Mouse (Mus musculus) midbrain, embryonic 14.5 days (tissue): Measurements from ENCODE around the gene Csnk1d. TPM values are rescaled to one million over a fixed set of nuclear protein-coding genes. Genes with fewer than 3 reads are reported as not detected.

Experiments used
- ATAC-seq: fragments of 200-750 bp; cut with Nextera tagmentation; 2 replicates; pipeline ENCODE4 v1.8.0; 2017; ENCODE audit warnings: moderate number of reproducible peaks, moderate library complexity; ENCODE audit not compliant: low FRiP score, low TSS enrichment
- DNase-seq: peaks from one replicate; pipeline ENCODE4 v3.0.0-alpha.2; 2015
- H3K27ac ChIP-seq: fragments of 300-500 bp; sonication (generic); replicated peaks from 2 replicates; pipeline ENCODE4 v1.5.1; 2014; ENCODE audit warnings: mild to moderate bottlenecking, low read depth, low read length, moderate library complexity
- H3K27me3 ChIP-seq: fragments of 300-500 bp; sonication (generic); 2 replicates; pipeline ENCODE4 v1.6.1; 2014; ENCODE audit warnings: low read length, control low read depth, mixed read lengths; ENCODE audit not compliant: control insufficient read depth, insufficient read depth
- H3K36me3 ChIP-seq: fragments of 300-500 bp; sonication (generic); 2 replicates; pipeline ENCODE4 v1.6.1; 2014; ENCODE audit warnings: low read length, control low read depth; ENCODE audit not compliant: control insufficient read depth, insufficient read depth
- H3K4me1 ChIP-seq: fragments of 300-500 bp; sonication (generic); 2 replicates; pipeline ENCODE4 v1.6.1; 2014; ENCODE audit warnings: mild to moderate bottlenecking, antibody characterized with exemption, low read length, control low read depth; ENCODE audit not compliant: control insufficient read depth, insufficient read depth
- H3K4me2 ChIP-seq: fragments of 300-500 bp; sonication (generic); 2 replicates; pipeline ENCODE4 v1.6.1; 2014; ENCODE audit warnings: mild to moderate bottlenecking, low read length, moderate library complexity
- H3K4me3 ChIP-seq: fragments of 300-500 bp; sonication (generic); replicated peaks from 2 replicates; pipeline ENCODE4 v1.5.1; 2014; ENCODE audit warnings: low read depth, low read length
- H3K9ac ChIP-seq: fragments of 300-500 bp; sonication (generic); replicated peaks from 2 replicates; pipeline ENCODE4 v1.6.1; 2014; ENCODE audit warnings: mild to moderate bottlenecking, low read length, moderate library complexity
- H3K9me3 ChIP-seq: fragments of 300-500 bp; sonication (generic); 2 replicates; pipeline ENCODE4 v1.6.1; 2016; ENCODE audit warnings: low read length, control low read depth, mixed read lengths; ENCODE audit not compliant: control insufficient read depth
- WGBS: fragments of 180-500 bp; shearing (Covaris S2); extraction: QIAGEN DNeasy Blood & Tissue Kit; methylation state at CpG from one replicate; pipeline ENCODE4 v1.1.7; 2014; 5-methylcytosine and 5-hydroxymethylcytosine counted together
- polyA plus RNA-seq: library from polyadenylated mRNA; unstranded; fragments of >200 nt; fragmentation: Nextera tagmentation; extraction: Ambion mirVana; gene quantifications from 2 replicates; pipeline ENCODE4 v1.2.1, GENCODE M21; 2014

Csnk1d gene
- 81.5 and 85.8 TPM in 2 replicates for polyA plus RNA-seq

DNA sequence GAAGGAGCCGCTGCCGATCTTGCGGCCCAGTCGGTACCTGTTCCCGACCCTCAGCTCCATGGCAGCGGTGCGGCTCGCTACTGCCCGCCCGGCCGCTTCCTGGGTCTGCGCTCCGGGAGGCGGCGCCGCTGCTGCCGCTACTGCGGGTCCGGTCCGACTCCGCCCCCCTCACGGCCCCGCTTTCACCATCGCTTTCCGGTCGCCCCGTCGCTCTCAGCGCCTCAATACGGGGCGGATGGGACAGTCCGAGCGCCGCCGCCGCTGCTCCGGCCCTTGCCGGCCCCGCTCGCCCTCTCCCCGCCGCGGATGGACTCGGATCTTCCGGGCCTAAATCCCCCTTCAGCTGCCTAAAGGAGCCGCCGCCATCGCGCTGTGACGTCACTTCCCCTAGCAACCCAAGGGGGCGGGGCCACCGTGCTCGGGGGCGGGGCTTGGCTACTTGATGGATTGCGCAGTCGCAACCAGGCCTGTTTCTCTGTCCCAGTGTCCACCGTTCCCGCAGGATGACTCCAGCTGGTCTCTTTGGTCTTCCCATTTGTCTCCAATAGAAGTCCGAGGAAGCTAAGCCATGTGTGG is at the start of gene Csnk1d:
Gene Csnk1d, minus strand, starts transcription at position 380 of the 576 bp plus-strand sequence.
- Histone ChIP-seq H3K4me3 (peak within 1 kb of the TSS; percentile 100), H3K9me3 (no peaks in the 10 kb centered on the region), H3K9ac (peak within 1 kb of the TSS; percentile 100), H3K27me3 (no peaks in the 10 kb centered on the region), H3K36me3 (peaks cover 8% of the 10 kb centered on the region; the same call in 1 of the 2 replicates), H3K27ac (peak within 1 kb of the TSS; percentile 99), H3K4me1 (peaks cover 40% of the 10 kb centered on the region), H3K4me2 (peak within 1 kb of the TSS; percentile 72)
- DNase-seq (peak; percentile 99), ATAC-seq (peak; percentile 92)
- WGBS, result under 1% methylated on average over 54 of the region's 59 CpGs

DNA sequence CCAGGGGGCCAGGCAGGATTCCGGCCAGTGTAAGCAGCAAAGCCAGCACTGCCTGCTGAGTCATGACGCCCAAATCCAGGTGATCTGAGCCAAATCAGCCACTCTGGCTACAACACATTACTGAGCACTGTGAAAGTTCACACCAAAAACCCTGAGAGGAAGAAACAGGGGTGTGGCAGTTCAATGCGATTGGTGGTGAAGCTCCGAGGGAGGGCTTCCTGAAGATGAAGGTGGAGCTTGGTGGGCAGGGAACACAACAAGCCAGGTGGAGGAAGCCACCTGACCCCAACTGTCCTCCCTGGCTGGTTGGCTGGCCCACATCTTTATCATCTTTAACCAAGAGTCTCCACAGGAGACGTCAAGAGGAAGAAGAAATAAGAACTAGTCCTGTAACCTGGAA is 48.2 kb upstream of the Csnk1d start, which contains the start of gene Cd7:
Gene Cd7, minus strand, starts transcription at position 117 of the 400 bp plus-strand sequence.
- no peak within 1 kb of the TSS for H3K4me3 ChIP-seq
- no peak for DNase-seq

DNA sequence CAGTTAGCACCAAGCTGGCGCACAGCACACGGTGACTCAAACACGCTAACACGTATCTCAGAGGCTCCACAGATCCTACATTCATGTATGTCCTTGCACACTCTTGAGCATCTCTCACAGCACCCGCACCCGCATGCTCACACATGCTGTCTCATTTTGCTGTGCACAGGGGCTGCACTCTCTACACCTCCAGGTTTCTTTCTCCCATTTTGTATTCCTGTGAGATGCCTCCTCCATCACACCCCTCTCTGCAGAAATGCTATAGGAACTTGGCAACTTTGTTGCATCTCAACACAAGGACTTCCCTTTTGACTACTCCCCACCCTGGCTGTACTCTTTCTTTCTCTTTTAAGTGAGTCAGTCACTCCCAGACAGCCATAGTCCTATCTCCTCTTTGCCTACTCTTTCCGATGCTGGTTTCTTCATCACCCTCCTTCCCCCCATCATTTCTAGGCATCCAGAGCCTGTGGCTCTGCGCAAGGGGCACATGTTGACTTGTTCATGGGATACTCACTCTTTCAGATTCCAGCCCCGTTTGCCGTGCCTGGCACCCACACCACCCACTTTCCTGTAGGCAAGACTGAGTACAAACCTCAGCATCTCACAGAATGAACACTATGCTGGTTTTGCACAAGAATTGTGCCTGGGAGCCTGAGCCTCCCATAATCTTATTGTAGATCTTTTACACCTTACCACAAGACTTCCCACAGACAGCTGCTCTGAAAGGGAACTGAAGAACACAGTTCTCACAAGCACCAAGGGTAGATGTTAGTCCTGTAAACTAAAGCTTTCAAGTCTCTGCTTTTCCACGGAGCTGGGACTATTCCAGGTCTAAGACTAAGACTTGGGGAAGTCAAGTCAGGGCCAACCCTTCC is 47.5 kb upstream of the Csnk1d start:
- Histone ChIP-seq H3K4me3 (no peak overlapping the region), H3K27ac (no peak overlapping the region), H3K9ac (no peak overlapping the region), H3K9me3 (no peaks in the 10 kb centered on the region), H3K27me3 (no peaks in the 10 kb centered on the region), H3K4me1 (no peaks in the 10 kb centered on the region), H3K4me2 (no peak overlapping the region), H3K36me3 (no peaks in the 10 kb centered on the region)
- DNase-seq (no peak), ATAC-seq (no peak)
- 91% methylated on average over 11 of the region's 11 CpGs for WGBS

More for the DNA sequence above, 48.2 kb upstream of the Csnk1d start, which contains the start of gene Cd7:
- Histone ChIP-seq H3K9me3 (no peaks in the 10 kb centered on the region), H3K4me1 (no peaks in the 10 kb centered on the region), H3K27ac (no peak within 1 kb of the TSS), H3K36me3 (no peaks in the 10 kb centered on the region), H3K27me3 (no peaks in the 10 kb centered on the region), H3K4me2 (no peak within 1 kb of the TSS), H3K9ac (no peak within 1 kb of the TSS)
- WGBS, result 81% methylated on average over 5 of the region's 5 CpGs
- ATAC-seq, result no peak

DNA sequence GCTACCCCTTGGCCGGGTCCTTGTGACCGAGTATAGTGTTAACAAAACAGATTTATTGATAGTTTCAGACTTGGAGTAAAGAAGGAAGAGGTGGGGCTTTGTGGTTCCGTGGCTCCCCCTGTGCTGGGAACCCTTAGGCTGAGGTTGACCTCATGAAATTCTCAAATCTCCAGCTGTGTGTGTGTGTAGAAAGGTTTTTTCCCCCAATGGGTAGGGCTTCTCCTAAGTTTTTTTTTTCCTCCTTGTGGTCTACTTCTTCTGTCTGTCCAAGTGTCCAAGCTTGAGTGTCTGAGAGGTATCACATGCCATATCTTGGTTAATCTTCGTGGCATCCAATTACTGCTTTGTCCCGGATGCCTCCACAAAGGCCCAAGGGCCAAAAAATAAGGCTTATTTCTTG is 42.0 kb upstream of the Csnk1d start:
- Histone ChIP-seq H3K4me2 (no peak overlapping the region), H3K4me3 (no peak overlapping the region), H3K9ac (no peak overlapping the region), H3K27me3 (no peaks in the 10 kb centered on the region), H3K36me3 (no peaks in the 10 kb centered on the region), H3K4me1 (no peaks in the 10 kb centered on the region), H3K9me3 (no peaks in the 10 kb centered on the region), H3K27ac (no peak overlapping the region)
- DNase-seq (no peak), ATAC-seq (no peak)
- WGBS, result 90% methylated on average over 5 of the region's 5 CpGs

DNA sequence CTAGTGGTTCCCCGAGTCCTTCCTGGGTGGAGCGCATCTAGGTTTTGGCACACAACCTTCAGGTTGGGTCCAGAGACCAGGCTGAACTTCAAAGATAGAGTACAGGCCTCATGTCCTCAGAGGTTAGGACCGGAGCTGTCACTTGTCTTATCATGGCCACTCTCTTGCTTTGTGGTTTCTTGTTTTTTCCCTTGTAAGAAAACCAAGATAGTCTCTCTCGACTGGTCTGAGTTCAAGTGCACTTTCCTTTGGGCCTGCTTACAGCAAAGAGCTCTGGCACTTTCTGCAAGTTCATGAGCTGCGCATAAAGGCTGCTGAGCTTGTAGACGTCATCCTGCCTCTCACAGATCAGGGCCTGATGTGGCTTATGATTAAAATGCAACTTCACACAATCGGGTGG is 36.1 kb upstream of the Csnk1d start:
- 90% methylated on average over 7 of the region's 7 CpGs for WGBS
- DNase-seq (no peak), ATAC-seq (no peak)

DNA sequence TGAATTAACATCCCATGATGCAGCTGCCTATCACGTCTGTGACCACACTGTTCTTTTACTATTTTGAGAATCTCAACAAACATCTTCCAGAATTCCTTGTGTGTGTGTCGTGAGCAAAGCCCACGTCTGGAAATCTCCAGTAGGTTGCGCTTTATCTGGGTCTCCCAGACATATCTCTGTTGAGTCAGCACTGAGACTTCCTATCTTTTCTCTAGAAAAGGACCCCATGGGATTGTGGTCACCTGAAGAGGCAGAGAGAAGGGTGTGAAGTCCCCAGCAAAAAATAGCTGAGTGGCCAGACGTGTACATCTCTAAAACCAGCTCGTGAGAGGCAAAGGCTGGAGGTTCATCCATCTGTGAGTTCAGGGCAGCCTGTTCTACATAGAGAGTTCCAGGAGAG is 33.0 kb upstream of the Csnk1d start:
- Histone ChIP-seq H3K4me1 (no peaks in the 10 kb centered on the region), H3K36me3 (no peaks in the 10 kb centered on the region), H3K4me2 (no peak overlapping the region), H3K4me3 (no peak overlapping the region), H3K27me3 (no peaks in the 10 kb centered on the region), H3K9me3 (no peaks in the 10 kb centered on the region), H3K27ac (no peak overlapping the region), H3K9ac (no peak overlapping the region)
- WGBS, result 75% methylated on average over 6 of the region's 6 CpGs
- no peak for ATAC-seq
- DNase-seq, result no peak

More for the DNA sequence above, 36.1 kb upstream of the Csnk1d start:
- Histone ChIP-seq H3K9ac (no peak overlapping the region), H3K4me1 (no peaks in the 10 kb centered on the region), H3K9me3 (no peaks in the 10 kb centered on the region), H3K4me3 (no peak overlapping the region), H3K27ac (no peak overlapping the region), H3K27me3 (no peaks in the 10 kb centered on the region), H3K36me3 (no peaks in the 10 kb centered on the region), H3K4me2 (no peak overlapping the region)

DNA sequence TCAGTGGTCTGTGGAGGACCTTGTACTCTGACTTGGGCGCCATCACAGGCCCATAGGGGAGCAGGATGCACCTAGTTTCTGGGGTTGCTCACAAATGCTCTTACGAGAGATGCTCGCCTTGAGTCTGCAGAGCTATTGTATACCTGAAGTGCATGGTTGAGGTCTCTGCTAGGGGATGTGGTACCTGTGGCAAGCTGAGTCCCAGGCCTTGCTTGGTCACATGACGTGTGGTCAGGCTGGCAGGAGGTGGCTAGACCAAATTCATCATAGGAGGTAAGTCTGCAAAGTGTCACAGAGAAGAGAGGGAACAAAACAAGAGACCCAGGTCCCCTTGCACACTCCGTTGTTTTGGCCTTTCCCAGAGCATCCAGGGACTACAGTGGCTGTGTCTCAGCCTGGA is 28.4 kb upstream of the Csnk1d start:
- Histone ChIP-seq H3K27ac (no peak overlapping the region), H3K4me2 (no peak overlapping the region), H3K4me3 (no peak overlapping the region), H3K4me1 (no peaks in the 10 kb centered on the region), H3K9me3 (no peaks in the 10 kb centered on the region), H3K27me3 (no peaks in the 10 kb centered on the region), H3K36me3 (no peaks in the 10 kb centered on the region), H3K9ac (no peak overlapping the region)
- 79% methylated on average over 5 of the region's 5 CpGs for WGBS
- ATAC-seq (no peak), DNase-seq (no peak)

DNA sequence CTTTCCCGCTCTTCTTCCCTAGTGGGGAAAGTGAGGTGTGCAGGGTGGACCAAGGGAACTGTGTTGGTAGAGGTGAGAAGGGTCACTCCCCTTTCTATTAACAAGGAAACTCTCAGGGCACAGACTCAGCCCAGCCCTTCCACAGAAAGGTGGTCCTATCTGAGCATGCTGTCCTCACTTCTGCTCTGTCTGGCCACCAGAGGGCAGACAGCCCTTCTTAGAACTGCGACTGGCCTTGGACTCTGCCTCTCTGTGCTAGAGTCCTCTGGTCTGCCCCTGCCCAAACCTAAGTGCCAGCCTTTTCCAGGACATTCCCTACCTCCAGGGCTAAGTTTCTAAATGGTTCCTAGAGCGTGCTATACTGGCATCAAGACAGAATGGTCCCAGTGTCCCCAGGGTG is 26.6 kb upstream of the Csnk1d start:
- Histone ChIP-seq H3K4me1 (no peaks in the 10 kb centered on the region), H3K4me2 (no peak overlapping the region), H3K9me3 (no peaks in the 10 kb centered on the region), H3K4me3 (no peak overlapping the region), H3K9ac (no peak overlapping the region), H3K36me3 (no peaks in the 10 kb centered on the region), H3K27me3 (no peaks in the 10 kb centered on the region), H3K27ac (no peak overlapping the region)
- ATAC-seq, result no peak; the same call in 1 of the 2 replicates
- 44% methylated on average over 3 of the region's 3 CpGs for WGBS
- DNase-seq, result peak; percentile 81
